Comparison of ENCODE assay signal across 8 mouse cellular contexts in genomic region chr1:155574966-155575673, GRCm38 (mm10). TPM values are rescaled to one million over a fixed set of nuclear protein-coding genes. Genes with fewer than 3 reads are reported as not detected.
DNase-seq lines count a peak whose midpoint lies in the region; ATAC-seq and TF ChIP-seq lines count a peak whose summit lies in the region.

No protein-coding gene starts in this region.

- 0 out of 2 replicates have a peak, but pooled peaks have one; percentile 17 for TF ChIP-seq CTCF in kidney, adult 2 months (conservative IDR thresholded peaks at IDR 0.05; ENCODE audit: insufficient read depth, insufficient read length, low read depth, low read length)

- peak; percentile 63 for DNase-seq in kidney, adult 2 months
- peak; percentile 87 for DNase-seq in brain, adult 2 months (ENCODE audit: low read depth, low spot score)
- DNase-seq in hindbrain, embryonic 14.5 days (ENCODE audit: low spot score): peak; percentile 92
- DNase-seq in left cerebral cortex, adult 18-20 months (ENCODE audit: low spot score in 2 of 2): peak; percentile 74 to 90
- peak; percentile 94 for DNase-seq in midbrain, embryonic 14.5 days
- peak; percentile 44 to 78 for DNase-seq in spleen, postnatal 10 days (ENCODE audit: low spot score in 2 of 2)

- H3K4me1 ChIP-seq in kidney, adult 2 months (ENCODE audit: control insufficient read depth, insufficient read depth, low read length): no peaks in the 10 kb centered on the region
- H3K4me1 ChIP-seq in kidney, embryonic 14.5 days (ENCODE audit: control insufficient read depth, insufficient read depth, low read length): no peaks in the 10 kb centered on the region
- H3K4me1 ChIP-seq in hindbrain, embryonic 14.5 days (replicated peaks; ENCODE audit: control insufficient read depth, insufficient read depth, low read length): no peaks in the 10 kb centered on the region
- no peaks in the 10 kb centered on the region for H3K4me1 ChIP-seq in midbrain, embryonic 14.5 days (ENCODE audit: control insufficient read depth, insufficient read depth, low read length)

- TF ChIP-seq POLR2A in kidney, adult 2 months (IDR thresholded peaks at IDR 0.05; ENCODE audit: low read depth, low read length): no peak

- 31% methylated on average over 7 of the region's 7 CpGs for WGBS in kidney, adult 2 months
- 22% methylated on average over 7 of the region's 7 CpGs for WGBS in kidney, embryonic 14.5 days
- 34% methylated on average over 7 of the region's 7 CpGs for WGBS in hindbrain, embryonic 14.5 days
- WGBS in midbrain, embryonic 14.5 days: 34% methylated on average over 7 of the region's 7 CpGs

- no peaks in the 10 kb centered on the region for H3K27me3 ChIP-seq in kidney, adult 2 months (replicated peaks; ENCODE audit: control insufficient read depth, insufficient read depth, low read length)
- no peaks in the 10 kb centered on the region for H3K27me3 ChIP-seq in kidney, embryonic 14.5 days (ENCODE audit: control insufficient read depth, insufficient read depth, low read length)
- H3K27me3 ChIP-seq in hindbrain, embryonic 14.5 days (ENCODE audit: control insufficient read depth, insufficient read depth, low read length): no peaks in the 10 kb centered on the region
- H3K27me3 ChIP-seq in midbrain, embryonic 14.5 days (ENCODE audit: control insufficient read depth, insufficient read depth, low read length): no peaks in the 10 kb centered on the region

- H3K9me3 ChIP-seq in kidney, embryonic 14.5 days (ENCODE audit: control insufficient read depth, low read length): no peaks in the 10 kb centered on the region
- no peaks in the 10 kb centered on the region for H3K9me3 ChIP-seq in hindbrain, embryonic 14.5 days (ENCODE audit: control insufficient read depth, low read length)
- no peaks in the 10 kb centered on the region for H3K9me3 ChIP-seq in midbrain, embryonic 14.5 days (ENCODE audit: control insufficient read depth, low read length)

- no peak for ATAC-seq in kidney, embryonic 14.5 days (ENCODE audit: low FRiP score, low TSS enrichment)
- 0 out of 2 replicates have a peak, but pooled peaks have one; percentile 53 for ATAC-seq in erythroblast, adult 5-6 weeks (replicated peaks; ENCODE audit: low FRiP score, poor library complexity, severe bottlenecking)
- ATAC-seq in hindbrain, embryonic 14.5 days (ENCODE audit: low FRiP score): peak; percentile 24; the same call in 1 of the 2 replicates
- no peak for ATAC-seq in midbrain, embryonic 14.5 days (ENCODE audit: low FRiP score, low TSS enrichment)

- no peaks in the 10 kb centered on the region for H3K36me3 ChIP-seq in kidney, adult 2 months (ENCODE audit: control insufficient read depth, insufficient read depth, low read length)
- peaks cover 7% of the 10 kb centered on the region; the same call in 1 of the 2 replicates for H3K36me3 ChIP-seq in kidney, embryonic 14.5 days (ENCODE audit: control insufficient read depth, insufficient read depth, low read length)
- peaks cover 3% of the 10 kb centered on the region; the same call in 1 of the 2 replicates for H3K36me3 ChIP-seq in hindbrain, embryonic 14.5 days (replicated peaks; ENCODE audit: control insufficient read depth, insufficient read depth)
- H3K36me3 ChIP-seq in midbrain, embryonic 14.5 days (ENCODE audit: control insufficient read depth, insufficient read depth, low read length): peaks cover 8% of the 10 kb centered on the region; the same call in 1 of the 2 replicates

- no peak overlapping the region for H3K4me3 ChIP-seq in kidney, adult 2 months (ENCODE audit: insufficient read depth, low read depth, low read length)
- no peak overlapping the region for H3K4me3 ChIP-seq in kidney, embryonic 14.5 days (ENCODE audit: low read length)
- no peak overlapping the region for H3K4me3 ChIP-seq in hindbrain, embryonic 14.5 days (replicated peaks; ENCODE audit: low read length)
- H3K4me3 ChIP-seq in midbrain, embryonic 14.5 days (replicated peaks; ENCODE audit: low read depth, low read length): no peak overlapping the region

- no peak overlapping the region for H3K27ac ChIP-seq in kidney, adult 2 months (ENCODE audit: insufficient read depth, low read depth, low read length)
- H3K27ac ChIP-seq in kidney, embryonic 14.5 days (ENCODE audit: low read depth, low read length): no peak overlapping the region
- no peak overlapping the region for H3K27ac ChIP-seq in hindbrain, embryonic 14.5 days
- H3K27ac ChIP-seq in midbrain, embryonic 14.5 days (replicated peaks; ENCODE audit: low read depth, low read length): no peak overlapping the region

- H3K4me2 ChIP-seq in kidney, embryonic 14.5 days (replicated peaks; ENCODE audit: low read depth, low read length): no peak overlapping the region
- no peak overlapping the region for H3K4me2 ChIP-seq in hindbrain, embryonic 14.5 days (replicated peaks)
- no peak overlapping the region for H3K4me2 ChIP-seq in midbrain, embryonic 14.5 days (ENCODE audit: low read length)

- no peak overlapping the region for H3K9ac ChIP-seq in kidney, embryonic 14.5 days (ENCODE audit: low read depth, low read length)
- no peak overlapping the region for H3K9ac ChIP-seq in hindbrain, embryonic 14.5 days
- H3K9ac ChIP-seq in midbrain, embryonic 14.5 days (replicated peaks; ENCODE audit: low read length): no peak overlapping the region

RNA-seq across cellular contexts. Expression of gene Acbd6, which starts 17.2 kb away (rescaled TPM):
- 75.4 and 92.9 TPM in 2 replicates for polyA plus RNA-seq in kidney, adult 2 months (2012; rRNA removed)
- polyA plus RNA-seq in kidney, embryonic 14.5 days (2014; fragmentation: Nextera tagmentation; extraction: Ambion mirVana): 80.7 and 87.0 TPM in 2 replicates
- total RNA-seq in erythroblast, adult 5-6 weeks (2015; ENCODE audit: low replicate concordance): 5.6 and 11.0 TPM in 2 replicates
- 4.0 and 11.7 TPM in 2 replicates for total RNA-seq in erythroblast, adult 5-6 weeks (2017; ENCODE audit: low replicate concordance)
- 99.5 and 103 TPM in 2 replicates for polyA plus RNA-seq in hindbrain, embryonic 14.5 days (2014; fragmentation: Nextera tagmentation; extraction: Ambion mirVana)
- total RNA-seq in left cerebral cortex, adult 18-20 months (2021): 100 to 1,000 TPM; 106 to 108 TPM
- 91.8 and 98.1 TPM in 2 replicates for polyA plus RNA-seq in midbrain, embryonic 14.5 days (2014; fragmentation: Nextera tagmentation; extraction: Ambion mirVana)

Comparison
In these comparisons a context has a peak if more than half of its experiments do, and no peak if none do; other contexts are left out.
1. ATAC-seq: peak in erythroblast, adult 5-6 weeks (single experiment) and hindbrain, embryonic 14.5 days (single experiment); none in kidney, embryonic 14.5 days (single experiment) and midbrain, embryonic 14.5 days (single experiment).
2. Peak in every context shown above with its lines, with median percentiles within 50 percentile points of each other: DNase-seq.